Mouse (Mus musculus): ENCODE data around the gene Id1. TPM values are rescaled to one million over a fixed set of nuclear protein-coding genes. Genes with fewer than 3 reads are reported as not detected.

Gene Id1
- polyA plus RNA-seq, 1 experiment from 2014 or later, result 107 TPM

DNA sequence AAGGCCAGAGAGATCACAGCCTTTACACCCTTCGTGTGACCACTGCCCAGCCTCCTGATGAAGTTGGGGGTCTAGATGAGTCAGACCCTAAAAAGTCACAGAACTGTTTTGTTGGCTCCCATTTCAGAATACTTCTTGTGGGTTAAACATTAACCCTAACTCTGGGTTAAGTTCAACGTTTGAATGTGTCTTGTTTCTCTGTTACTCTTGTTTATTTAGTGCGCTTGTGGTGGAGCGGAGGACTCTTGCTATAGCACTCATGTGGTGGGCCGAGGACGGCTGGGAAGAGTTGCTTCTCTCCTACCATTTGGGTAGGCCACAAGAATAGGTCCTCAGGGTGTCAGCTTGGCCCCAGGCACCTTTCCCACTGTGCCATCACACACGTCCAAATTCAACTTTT, 7.5 kb upstream of the Id1 start:
- H3K4me3 ChIP-seq (ENCODE audit: low read length), result no peak overlapping the region
- no peak; the same call in 1 of the 2 replicates for ATAC-seq
- H3K9me3 ChIP-seq (ENCODE audit: control insufficient read depth, low read length), result no peaks in the 10 kb centered on the region
- 49% methylated on average over 7 of the region's 7 CpGs for WGBS
- H3K27me3 ChIP-seq (replicated peaks; ENCODE audit: control insufficient read depth, insufficient read depth, low read length), result no peaks in the 10 kb centered on the region
- H3K27ac ChIP-seq (ENCODE audit: low read length), result peak overlapping the region; percentile 88
- H3K9ac ChIP-seq (ENCODE audit: low read depth, low read length), result no peak overlapping the region
- no peak overlapping the region for H3K4me2 ChIP-seq (ENCODE audit: low read depth, low read length)
- H3K36me3 ChIP-seq (ENCODE audit: control insufficient read depth, insufficient read depth, low read length), result no peaks in the 10 kb centered on the region
- peaks cover 63% of the 10 kb centered on the region for H3K4me1 ChIP-seq (ENCODE audit: control insufficient read depth, insufficient read depth, low read length)

DNA sequence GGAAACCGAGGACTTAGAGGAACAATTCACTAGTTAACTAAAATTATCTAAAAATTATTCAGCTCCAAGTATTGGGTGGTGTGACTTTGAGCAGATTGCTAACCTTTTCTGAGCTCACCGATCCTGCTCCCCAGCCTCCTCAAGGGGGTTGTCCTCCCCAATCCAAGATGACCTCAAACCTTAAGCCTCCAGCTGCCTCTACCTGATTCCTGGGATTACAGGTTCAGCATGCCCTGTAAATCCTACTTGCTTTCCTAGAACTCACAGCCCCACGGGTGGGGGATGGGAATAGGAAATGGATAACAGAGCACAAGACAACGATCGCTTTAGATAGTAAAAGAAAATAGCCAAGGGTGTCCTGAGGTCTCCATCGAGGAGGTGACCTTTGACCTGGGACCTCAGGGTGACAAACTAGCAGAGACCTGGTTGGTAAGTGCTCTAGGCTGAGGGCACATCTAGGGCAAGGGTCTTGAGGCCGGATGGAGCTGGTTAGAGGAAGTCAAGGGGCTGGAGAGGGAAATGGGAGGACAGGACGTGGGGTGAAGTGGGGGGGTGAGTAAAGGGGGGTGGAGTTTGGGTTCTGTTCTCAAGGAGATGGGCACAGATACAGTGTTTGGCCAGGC, 6.9 kb upstream of the Id1 start:
- no peaks in the 10 kb centered on the region for H3K9me3 ChIP-seq (ENCODE audit: control insufficient read depth, low read length)
- H3K27me3 ChIP-seq (replicated peaks; ENCODE audit: control insufficient read depth, insufficient read depth, low read length), result no peaks in the 10 kb centered on the region
- no peak; the same call in 1 of the 2 replicates for ATAC-seq
- H3K36me3 ChIP-seq (ENCODE audit: control insufficient read depth, insufficient read depth, low read length), result no peaks in the 10 kb centered on the region
- H3K9ac ChIP-seq (ENCODE audit: low read depth, low read length), result peak overlapping the region; percentile 58
- peak overlapping the region; percentile 88 for H3K27ac ChIP-seq (ENCODE audit: low read length)
- peaks cover 62% of the 10 kb centered on the region for H3K4me1 ChIP-seq (ENCODE audit: control insufficient read depth, insufficient read depth, low read length)
- 30% methylated on average over 8 of the region's 8 CpGs for WGBS
- H3K4me3 ChIP-seq (ENCODE audit: low read length), result no peak overlapping the region
- H3K4me2 ChIP-seq (ENCODE audit: low read depth, low read length), result 0 out of 2 replicates have a peak overlapping the region, but pooled peaks have one; percentile 13

DNA sequence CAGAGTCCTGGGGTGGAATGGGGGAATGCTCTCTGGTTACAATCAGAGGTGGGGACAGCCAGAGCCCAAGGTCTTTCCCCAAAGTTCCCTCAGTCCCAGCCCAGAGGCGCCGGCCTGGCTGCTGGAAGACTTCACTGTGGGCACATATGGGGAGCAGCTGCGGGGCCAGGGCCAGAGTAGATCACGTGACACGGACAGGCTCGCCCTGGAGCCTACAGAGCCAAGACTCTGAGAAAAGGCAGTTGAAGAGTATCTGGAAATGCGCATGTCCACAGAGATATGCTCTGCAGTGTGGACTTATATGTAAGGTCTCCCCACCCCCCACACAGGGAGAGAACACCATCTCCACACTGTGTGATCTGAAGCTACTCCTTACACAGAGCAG, 6.4 kb upstream of the Id1 start:
- Histone ChIP-seq H3K4me2 (ENCODE audit: low read depth, low read length) (0 out of 2 replicates have a peak overlapping the region, but pooled peaks have one; percentile 13), H3K4me1 (ENCODE audit: control insufficient read depth, insufficient read depth, low read length) (peaks cover 64% of the 10 kb centered on the region), H3K36me3 (ENCODE audit: control insufficient read depth, insufficient read depth, low read length) (no peaks in the 10 kb centered on the region), H3K27ac (ENCODE audit: low read length) (peak overlapping the region; percentile 88), H3K4me3 (ENCODE audit: low read length) (no peak overlapping the region), H3K27me3 (replicated peaks; ENCODE audit: control insufficient read depth, insufficient read depth, low read length) (no peaks in the 10 kb centered on the region), H3K9me3 (ENCODE audit: control insufficient read depth, low read length) (no peaks in the 10 kb centered on the region), H3K9ac (ENCODE audit: low read depth, low read length) (peak overlapping the region; percentile 58)
- WGBS, result 13% methylated on average over 7 of the region's 7 CpGs
- peak; percentile 69 for ATAC-seq

GRCm38 (mm10) chr2:152733201-152733600, 2.9 kb upstream of the Id1 start:
- Histone ChIP-seq H3K4me1 (ENCODE audit: control insufficient read depth, insufficient read depth, low read length) (peaks cover 61% of the 10 kb centered on the region), H3K4me3 (ENCODE audit: low read length) (no peak overlapping the region), H3K27me3 (replicated peaks; ENCODE audit: control insufficient read depth, insufficient read depth, low read length) (no peaks in the 10 kb centered on the region), H3K9ac (ENCODE audit: low read depth, low read length) (no peak overlapping the region), H3K36me3 (ENCODE audit: control insufficient read depth, insufficient read depth, low read length) (no peaks in the 10 kb centered on the region), H3K27ac (ENCODE audit: low read length) (peak overlapping the region; percentile 39), H3K9me3 (ENCODE audit: control insufficient read depth, low read length) (no peaks in the 10 kb centered on the region), H3K4me2 (ENCODE audit: low read depth, low read length) (no peak overlapping the region)
- 69% methylated on average over 2 of the region's 2 CpGs for WGBS
- no peak for ATAC-seq

DNA sequence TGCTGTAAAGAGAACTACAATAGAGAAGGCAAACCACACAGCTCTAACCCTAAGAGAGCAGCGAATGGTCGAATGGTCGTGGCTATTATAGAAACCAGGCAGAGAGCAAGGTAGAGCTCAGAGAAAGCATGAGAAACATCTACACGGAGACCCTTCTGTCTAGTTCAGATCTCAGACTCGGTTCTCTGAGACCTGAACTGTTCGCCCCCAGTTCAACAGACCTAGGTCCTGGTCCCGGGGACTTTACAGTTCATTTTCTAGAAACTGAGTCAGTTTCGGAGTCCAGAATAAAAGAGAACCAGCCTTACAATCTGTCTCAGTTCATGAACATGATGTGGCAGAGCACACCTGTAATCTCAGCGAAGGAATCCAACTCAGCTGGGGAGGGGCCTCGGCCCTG, 1.6 kb upstream of the Id1 start:
- Histone ChIP-seq H3K4me2 (ENCODE audit: low read depth, low read length) (peak overlapping the region; percentile 87), H3K27ac (ENCODE audit: low read length) (peak overlapping the region; percentile 86), H3K9me3 (ENCODE audit: control insufficient read depth, low read length) (no peaks in the 10 kb centered on the region), H3K9ac (ENCODE audit: low read depth, low read length) (peak overlapping the region; percentile 63), H3K36me3 (ENCODE audit: control insufficient read depth, insufficient read depth, low read length) (no peaks in the 10 kb centered on the region), H3K27me3 (replicated peaks; ENCODE audit: control insufficient read depth, insufficient read depth, low read length) (no peaks in the 10 kb centered on the region), H3K4me1 (ENCODE audit: control insufficient read depth, insufficient read depth, low read length) (peaks cover 52% of the 10 kb centered on the region), H3K4me3 (ENCODE audit: low read length) (peak overlapping the region; percentile 71)
- WGBS, result 10% methylated on average over 10 of the region's 10 CpGs
- no peak for ATAC-seq

DNA sequence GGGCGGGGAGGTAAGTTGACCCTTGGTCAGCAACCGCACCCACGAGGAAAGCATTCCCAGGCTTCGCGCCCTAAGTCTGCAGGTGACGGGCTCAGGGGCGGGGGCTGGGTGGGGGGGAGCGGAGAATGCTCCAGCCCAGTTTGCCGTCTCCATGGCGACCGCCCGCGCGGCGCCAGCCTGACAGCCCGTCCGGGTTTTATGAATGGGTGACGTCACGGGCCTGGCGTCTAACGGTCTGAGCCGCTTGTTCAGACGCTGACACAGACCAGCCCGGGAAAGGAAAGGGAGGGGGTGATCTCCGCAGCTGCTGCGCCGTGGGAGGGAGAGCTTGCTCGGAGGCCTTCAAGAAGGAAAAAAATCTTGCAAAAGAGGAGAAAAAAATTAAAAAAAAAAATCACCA, 1.1 kb upstream of the Id1 start:
- Histone ChIP-seq H3K4me2 (ENCODE audit: low read depth, low read length) (peak overlapping the region; percentile 87), H3K4me1 (ENCODE audit: control insufficient read depth, insufficient read depth, low read length) (peaks cover 51% of the 10 kb centered on the region), H3K9ac (ENCODE audit: low read depth, low read length) (peak overlapping the region; percentile 63), H3K27ac (ENCODE audit: low read length) (peak overlapping the region; percentile 86), H3K27me3 (replicated peaks; ENCODE audit: control insufficient read depth, insufficient read depth, low read length) (no peaks in the 10 kb centered on the region), H3K9me3 (ENCODE audit: control insufficient read depth, low read length) (no peaks in the 10 kb centered on the region), H3K36me3 (ENCODE audit: control insufficient read depth, insufficient read depth, low read length) (no peaks in the 10 kb centered on the region), H3K4me3 (ENCODE audit: low read length) (peak overlapping the region; percentile 71)
- ATAC-seq, result peak; percentile 66
- WGBS, result under 1% methylated on average over 28 of the region's 28 CpGs

- under 1% methylated on average over 22 of the region's 22 CpGs for WGBS
- ATAC-seq, result no peak
- peaks cover 64% of the 10 kb centered on the region for H3K4me1 ChIP-seq (ENCODE audit: control insufficient read depth, insufficient read depth, low read length)
Measured at GRCm38 (mm10) chr2:152736748-152737147, 697 bp downstream of the Id1 start.

GRCm38 (mm10) chr2:152737306-152738221, 1.5 kb downstream of the Id1 start:
- whole genome bisulfite sequencing, result 13% methylated on average over 10 of the region's 10 CpGs
- Histone ChIP-seq H3K4me3 (ENCODE audit: low read length) (peak overlapping the region; percentile 71), H3K27me3 (replicated peaks; ENCODE audit: control insufficient read depth, insufficient read depth, low read length) (no peaks in the 10 kb centered on the region), H3K4me1 (ENCODE audit: control insufficient read depth, insufficient read depth, low read length) (peaks cover 69% of the 10 kb centered on the region), H3K9ac (ENCODE audit: low read depth, low read length) (peak overlapping the region; percentile 88), H3K36me3 (ENCODE audit: control insufficient read depth, insufficient read depth, low read length) (no peaks in the 10 kb centered on the region), H3K27ac (ENCODE audit: low read length) (peak overlapping the region; percentile 96), H3K9me3 (ENCODE audit: control insufficient read depth, low read length) (no peaks in the 10 kb centered on the region), H3K4me2 (ENCODE audit: low read depth, low read length) (peak overlapping the region; percentile 87)
- no peak for ATAC-seq

More at GRCm38 (mm10) chr2:152736748-152737147, 697 bp downstream of the Id1 start:
- Histone ChIP-seq H3K27ac (ENCODE audit: low read length) (peak overlapping the region; percentile 96), H3K4me3 (ENCODE audit: low read length) (peak overlapping the region; percentile 71), H3K4me2 (ENCODE audit: low read depth, low read length) (peak overlapping the region; percentile 87), H3K36me3 (ENCODE audit: control insufficient read depth, insufficient read depth, low read length) (no peaks in the 10 kb centered on the region), H3K27me3 (replicated peaks; ENCODE audit: control insufficient read depth, insufficient read depth, low read length) (no peaks in the 10 kb centered on the region), H3K9me3 (ENCODE audit: control insufficient read depth, low read length) (no peaks in the 10 kb centered on the region), H3K9ac (ENCODE audit: low read depth, low read length) (peak overlapping the region; percentile 88)

- no peak for ATAC-seq
- Histone ChIP-seq H3K4me2 (ENCODE audit: low read depth, low read length) (peak overlapping the region; percentile 87), H3K36me3 (ENCODE audit: control insufficient read depth, insufficient read depth, low read length) (no peaks in the 10 kb centered on the region), H3K9ac (ENCODE audit: low read depth, low read length) (peak overlapping the region; percentile 88), H3K4me3 (ENCODE audit: low read length) (peak overlapping the region; percentile 71), H3K4me1 (ENCODE audit: control insufficient read depth, insufficient read depth, low read length) (peaks cover 69% of the 10 kb centered on the region), H3K9me3 (ENCODE audit: control insufficient read depth, low read length) (no peaks in the 10 kb centered on the region), H3K27ac (ENCODE audit: low read length) (peak overlapping the region; percentile 96), H3K27me3 (replicated peaks; ENCODE audit: control insufficient read depth, insufficient read depth, low read length) (no peaks in the 10 kb centered on the region)
- WGBS, result 48% methylated on average over 2 of the region's 2 CpGs
Measured at GRCm38 (mm10) chr2:152738341-152738740, 2.3 kb downstream of the Id1 start.
